Mouse (Mus musculus) ES-E14 (cell line): ENCODE results near the gene Ncam1. TPM values are rescaled to one million over a fixed set of nuclear protein-coding genes. Genes with fewer than 3 reads are reported as not detected.
A peak's percentile ranks its signal among the peaks of the same experiment; 100 is the strongest.

Experiments
- DNase-seq: peaks from one replicate; pipeline ENCODE4 v3.0.0-alpha.2; 2013; ENCODE audit warnings: low read depth, low spot score
- H3K27ac ChIP-seq: 2 replicates; pipeline ENCODE4 v1.5.1; 2012; ENCODE audit warnings: low read depth, mild to moderate bottlenecking, low read length, moderate library complexity, mixed read lengths; ENCODE audit not compliant: poor library complexity, insufficient read depth, severe bottlenecking
- H3K36me3 ChIP-seq: 2 replicates; pipeline ENCODE4 v1.6.1; 2012; ENCODE audit warnings: mild to moderate bottlenecking, low read length, moderate library complexity, mixed read lengths; ENCODE audit not compliant: control insufficient read depth, poor library complexity, insufficient read depth, severe bottlenecking
- H3K4me1 ChIP-seq, 2 experiments: fragments of 150-350 bp in 1 of 2; sonication (generic) in 1 of 2; 2 replicates each; pipeline ENCODE4 v1.6.1; 2012; ENCODE audit warnings: low read length in 2 of 2, mild to moderate bottlenecking in 1 of 2, mixed read lengths in 1 of 2; ENCODE audit not compliant: control insufficient read depth in 2 of 2, insufficient read depth in 2 of 2, poor library complexity in 1 of 2
- H3K4me3 ChIP-seq, 2 experiments: fragments of 150-350 bp in 1 of 2; sonication (generic) in 1 of 2; 2 replicates each; pipeline ENCODE4 v1.5.1; 2012; ENCODE audit warnings: low read length in 2 of 2, low read depth in 1 of 2, mild to moderate bottlenecking in 1 of 2, mixed read lengths in 1 of 2; ENCODE audit not compliant: insufficient read depth in 1 of 2, poor library complexity in 1 of 2, severe bottlenecking in 1 of 2
- H3K9ac ChIP-seq: 2 replicates; pipeline ENCODE4 v1.6.1; 2012; ENCODE audit warnings: low read depth, mild to moderate bottlenecking, low read length, mixed read lengths; ENCODE audit not compliant: poor library complexity, insufficient read depth, severe bottlenecking
- H3K9me3 ChIP-seq: fragments of 150-350 bp; sonication (generic); 2 replicates; pipeline ENCODE4 v1.6.1; 2012; ENCODE audit warnings: low read depth, mild to moderate bottlenecking, low read length; ENCODE audit not compliant: control insufficient read depth, insufficient read depth
- CHD2 ChIP-seq: IDR thresholded peaks from 2 replicates; pipeline ENCODE4 v1.6.1; 2014; ENCODE audit warnings: mild to moderate bottlenecking, low read depth, low read length, inconsistent platforms
- HCFC1 ChIP-seq: IDR thresholded peaks from 2 replicates; pipeline ENCODE4 v1.6.1; 2012; ENCODE audit warnings: low read length, inconsistent platforms, borderline replicate concordance; ENCODE audit not compliant: insufficient read depth
- MAFK ChIP-seq: IDR thresholded peaks from 2 replicates; pipeline ENCODE4 v1.6.1; 2014; ENCODE audit warnings: mild to moderate bottlenecking, low read depth, low read length, inconsistent platforms; ENCODE audit not compliant: insufficient read depth
- ZC3H11A ChIP-seq: IDR thresholded peaks from 2 replicates; pipeline ENCODE4 v1.6.1; 2012; ENCODE audit warnings: low read depth, mild to moderate bottlenecking, inconsistent platforms, low read length, borderline replicate concordance
- ZNF384 ChIP-seq: IDR thresholded peaks from 2 replicates; pipeline ENCODE4 v1.6.1; 2012; ENCODE audit warnings: low read depth, low read length, inconsistent platforms
- in situ Hi-C, 2 experiments: fragments of 600-800 bp; cut with MboI; formaldehyde crosslinking; loops; one replicate each; pipeline ENCODE4 v1.15.1; 2025; ENCODE audit warnings: low sequenced_read_pairs in 2 of 2, inconsistent platforms in 1 of 2; ENCODE audit not compliant: unreplicated experiment in 2 of 2
- total RNA-seq: library from RNA; depleted of rRNA; stranded (reverse); fragments of 300-350 nt; gene quantifications from 2 replicates; pipeline ENCODE4 v1.2.3, GENCODE M21; 2012

Ncam1 gene
- total RNA-seq, 1 experiment, result 36.8 TPM

GRCm38 (mm10) chr9:49570731-49571694 lies 227.7 kb downstream of the Ncam1 start:
- peaks cover 1 to 11% of the 10 kb centered on the region in 2 experiments; a peak in 1 of 4 replicates for H3K4me1 ChIP-seq
- H3K4me3 ChIP-seq, result no peak overlapping the region
- H3K9me3 ChIP-seq, result no peaks in the 10 kb centered on the region
- peak; percentile 44 for DNase-seq
- TF ChIP-seq CHD2 (no peak), HCFC1 (no peak), MAFK (no peak), ZC3H11A (no peak), ZNF384 (no peak)
- in situ Hi-C loops, result no loop called here
- H3K27ac ChIP-seq, result no peak overlapping the region
- H3K36me3 ChIP-seq, result no peaks in the 10 kb centered on the region
- no peak overlapping the region for H3K9ac ChIP-seq

DNA sequence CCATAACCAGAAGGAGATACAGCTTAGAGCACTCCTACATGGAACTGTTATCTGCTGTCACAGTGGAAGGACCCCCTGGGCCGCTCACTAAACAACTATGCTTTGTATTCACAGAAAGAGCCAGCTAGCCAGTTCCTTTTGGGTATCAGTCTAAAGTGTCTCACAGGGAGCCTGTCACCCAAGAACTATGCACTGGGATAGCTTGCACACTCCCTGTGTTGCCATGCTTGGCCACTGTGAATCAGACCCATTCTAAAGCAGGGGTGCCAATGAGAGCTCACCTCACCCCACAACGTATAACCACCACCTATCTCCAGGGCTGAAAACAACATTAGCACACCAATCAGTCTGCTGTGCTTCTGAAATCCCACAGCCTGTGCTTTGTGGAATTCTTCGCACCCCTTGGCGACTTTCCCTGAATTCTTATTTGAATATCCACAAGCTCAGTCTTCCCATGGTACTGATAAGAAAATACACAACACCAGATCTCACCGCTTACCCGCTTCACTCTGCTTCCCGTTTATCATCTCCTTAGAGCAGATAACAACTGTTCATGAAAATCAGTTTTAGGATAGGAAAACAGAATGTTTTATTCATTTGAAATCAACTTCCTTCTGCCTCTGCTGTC lies 228.6 kb downstream of the Ncam1 start:
- H3K4me1 ChIP-seq, result peaks cover 1 to 11% of the 10 kb centered on the region in 2 experiments; a peak in 1 of 4 replicates
- H3K36me3 ChIP-seq, result no peaks in the 10 kb centered on the region
- TF ChIP-seq ZC3H11A (no peak), MAFK (no peak), ZNF384 (no peak), HCFC1 (no peak)
- DNase-seq, result no peak
- H3K9ac ChIP-seq, result no peak overlapping the region
- H3K9me3 ChIP-seq, result no peaks in the 10 kb centered on the region
- no peak overlapping the region for H3K4me3 ChIP-seq
- in situ Hi-C loops, result no loop called here
- no peak overlapping the region for H3K27ac ChIP-seq

- no peak overlapping the region for H3K9ac ChIP-seq
- H3K27ac ChIP-seq, result no peak overlapping the region
- no peaks in the 10 kb centered on the region for H3K9me3 ChIP-seq
- peaks cover 0 to 6% of the 10 kb centered on the region in 2 experiments; a peak in 1 of 4 replicates for H3K4me1 ChIP-seq
- H3K4me3 ChIP-seq, result no peak overlapping the region
- H3K36me3 ChIP-seq, result no peaks in the 10 kb centered on the region
- no peak for DNase-seq
- TF ChIP-seq HCFC1 (no peak), CHD2 (no peak), ZC3H11A (no peak), MAFK (no peak), ZNF384 (no peak)
- in situ Hi-C loops, result no loop called here
Observed at GRCm38 (mm10) chr9:49565846-49566245, 232.9 kb downstream of the Ncam1 start.

GRCm38 (mm10) chr9:49558941-49559340 lies 239.8 kb downstream of the Ncam1 start:
- no peak for DNase-seq
- Histone ChIP-seq H3K9ac (no peak overlapping the region), H3K9me3 (no peaks in the 10 kb centered on the region), H3K4me1 (no peaks in the 10 kb centered on the region), H3K4me3 (no peak overlapping the region), H3K36me3 (no peaks in the 10 kb centered on the region), H3K27ac (no peak overlapping the region)
- in situ Hi-C loops, result no loop called here
- no peak for TF ChIP-seq MAFK
- peak; percentile 68; the same call in 1 of the 2 replicates for TF ChIP-seq ZNF384

DNA sequence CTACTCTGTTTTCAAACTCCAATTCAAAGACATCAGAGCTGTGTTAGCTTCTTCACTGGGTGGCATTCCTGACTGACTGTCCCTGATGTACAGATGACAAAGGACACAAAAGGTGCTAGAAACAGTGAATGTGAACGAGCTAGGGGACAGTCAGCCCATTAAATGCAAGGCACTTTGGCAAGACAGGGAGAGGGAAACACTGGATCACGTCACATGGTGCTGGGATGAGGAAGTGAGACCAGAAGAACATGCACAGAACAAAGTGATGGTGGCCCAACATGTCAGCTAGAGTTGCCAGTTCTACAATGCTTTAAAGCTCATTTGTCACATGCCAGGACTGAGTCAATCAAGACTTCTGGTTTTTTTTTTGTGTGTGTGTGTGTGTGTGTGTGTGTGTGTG lies 247.4 kb downstream of the Ncam1 start:
- in situ Hi-C loops, result no loop called here
- no peaks in the 10 kb centered on the region for H3K36me3 ChIP-seq
- TF ChIP-seq CHD2, result no peak
- TF ChIP-seq ZNF384, result no peak
- no peak for TF ChIP-seq MAFK
- H3K4me3 ChIP-seq, result no peak overlapping the region
- H3K27ac ChIP-seq, result no peak overlapping the region
- no peaks in the 10 kb centered on the region for H3K9me3 ChIP-seq
- DNase-seq, result no peak
- no peak overlapping the region for H3K9ac ChIP-seq
- no peaks in the 10 kb centered on the region for H3K4me1 ChIP-seq
